In genomic region chr2:172510056-172510712, GRCm38 (mm10) we compare ENCODE assay signal across 26 mouse cellular contexts. TPM values are rescaled to one million over a fixed set of nuclear protein-coding genes. Genes with fewer than 3 reads are reported as not detected.
DNase-seq lines count a peak whose midpoint lies in the region; ATAC-seq and TF ChIP-seq lines count a peak whose summit lies in the region.
"Had no signal": no experiment of that assay in that cellular context is flagged by ENCODE, and none has a peak within 500 bp of the region (broad histone marks: within the 10 kb centered on the region; RNA-seq: fewer than 3 reads in every experiment).

No protein-coding gene starts in this region.

- no peak for TF ChIP-seq CTCF in liver, postnatal 0 days (IDR thresholded peaks at IDR 0.05; ENCODE audit: low read depth)
- TF ChIP-seq CTCF in E14TG2a.4 (conservative IDR thresholded peaks at IDR 0.05; ENCODE audit: low read length): no peak

- no peak overlapping the region for H3K27ac ChIP-seq in liver, embryonic 11.5 days (ENCODE audit: low read depth, low read length)
- H3K27ac ChIP-seq in liver, postnatal 0 days (ENCODE audit: low read depth): no peak overlapping the region
- H3K27ac ChIP-seq in hindbrain, embryonic 16.5 days (ENCODE audit: low read depth, low read length): no peak overlapping the region
- H3K27ac ChIP-seq: forebrain, embryonic 10.5 days; gastrocnemius, adult 2 months; heart, embryonic 15.5 days; hindbrain, embryonic 10.5 days; hindbrain, embryonic 13.5 days; hindbrain, postnatal 0 days had no signal

- TF ChIP-seq EP300 in liver, postnatal 0 days (IDR thresholded peaks at IDR 0.05; ENCODE audit: low read depth): no peak

- no peaks in the 10 kb centered on the region for H3K9me3 ChIP-seq in liver, embryonic 11.5 days (ENCODE audit: control insufficient read depth, low read length)
- no peaks in the 10 kb centered on the region for H3K9me3 ChIP-seq in liver, postnatal 0 days (ENCODE audit: low read length)
- peaks cover 1% of the 10 kb centered on the region for H3K9me3 ChIP-seq in E14TG2a.4 (ENCODE audit: low read length)
- H3K9me3 ChIP-seq in hindbrain, embryonic 16.5 days (ENCODE audit: control insufficient read depth, low read length): no peaks in the 10 kb centered on the region
- H3K9me3 ChIP-seq: forebrain, embryonic 10.5 days; heart, embryonic 15.5 days; hindbrain, embryonic 10.5 days; hindbrain, embryonic 13.5 days had no signal

- 0 out of 2 replicates have a peak, but pooled peaks have one; percentile 47 for ATAC-seq in liver, embryonic 11.5 days (replicated peaks; ENCODE audit: low FRiP score)
- no peak for ATAC-seq in liver, postnatal 0 days
- no peak for ATAC-seq in hindbrain, embryonic 16.5 days
- ATAC-seq: forebrain, embryonic 14.5 days; forebrain, postnatal 0 days; hindbrain, postnatal 0 days; inflammation-experienced regulatory T-cells, adult 6 months had no signal

- no peak overlapping the region for H3K4me2 ChIP-seq in liver, embryonic 11.5 days
- no peak overlapping the region for H3K4me2 ChIP-seq in liver, postnatal 0 days (ENCODE audit: low read depth, low read length)
- no peak overlapping the region for H3K4me2 ChIP-seq in hindbrain, embryonic 16.5 days (ENCODE audit: low read length)
- H3K4me2 ChIP-seq: heart, embryonic 12.5 days; heart, embryonic 15.5 days; hindbrain, embryonic 13.5 days had no signal

- no peak overlapping the region for H3K9ac ChIP-seq in liver, embryonic 11.5 days (ENCODE audit: low read depth, low read length)
- no peak overlapping the region for H3K9ac ChIP-seq in liver, postnatal 0 days (replicated peaks)
- no peak overlapping the region for H3K9ac ChIP-seq in hindbrain, embryonic 16.5 days (ENCODE audit: low read depth, low read length)
- H3K9ac ChIP-seq: forebrain, postnatal 0 days; heart, embryonic 12.5 days; heart, embryonic 15.5 days; hindbrain, embryonic 13.5 days had no signal

- H3K4me3 ChIP-seq in liver, embryonic 11.5 days (ENCODE audit: low read depth, low read length): no peak overlapping the region
- H3K4me3 ChIP-seq in liver, postnatal 0 days (ENCODE audit: low read depth, low read length): no peak overlapping the region
- H3K4me3 ChIP-seq in E14TG2a.4 (replicated peaks; ENCODE audit: low read length): 0 out of 2 replicates have a peak overlapping the region, but pooled peaks have one; percentile 26
- no peak overlapping the region for H3K4me3 ChIP-seq in hindbrain, embryonic 16.5 days (ENCODE audit: low read length)
- H3K4me3 ChIP-seq: forebrain, embryonic 10.5 days; gastrocnemius, adult 2 months; heart, embryonic 12.5 days; heart, embryonic 15.5 days; hindbrain, embryonic 10.5 days; hindbrain, embryonic 13.5 days had no signal

- 72% methylated on average over 15 of the region's 15 CpGs for WGBS in liver, embryonic 11.5 days
- WGBS in liver, postnatal 0 days (ENCODE audit: insufficient replicate concordance): 70% methylated on average over 15 of the region's 15 CpGs
- 92% methylated on average over 15 of the region's 15 CpGs for WGBS in hindbrain, embryonic 16.5 days

- H3K4me1 ChIP-seq in liver, embryonic 11.5 days (replicated peaks; ENCODE audit: control insufficient read depth, insufficient read depth, low read length): no peaks in the 10 kb centered on the region
- no peaks in the 10 kb centered on the region for H3K4me1 ChIP-seq in liver, postnatal 0 days (ENCODE audit: insufficient read depth)
- H3K4me1 ChIP-seq in E14TG2a.4 (replicated peaks; ENCODE audit: low read depth, low read length): peaks cover 61% of the 10 kb centered on the region
- no peaks in the 10 kb centered on the region for H3K4me1 ChIP-seq in hindbrain, embryonic 16.5 days (ENCODE audit: control insufficient read depth, insufficient read depth, low read depth, low read length)
- H3K4me1 ChIP-seq: forebrain, embryonic 10.5 days; heart, embryonic 12.5 days; heart, embryonic 15.5 days; hindbrain, embryonic 13.5 days had no signal

- no peaks in the 10 kb centered on the region for H3K36me3 ChIP-seq in liver, embryonic 11.5 days (ENCODE audit: control insufficient read depth, insufficient read depth, low read length)
- no peaks in the 10 kb centered on the region for H3K36me3 ChIP-seq in liver, postnatal 0 days (replicated peaks; ENCODE audit: insufficient read depth, low read length)
- H3K36me3 ChIP-seq in E14TG2a.4 (ENCODE audit: insufficient read depth, low read length): no peaks in the 10 kb centered on the region
- no peaks in the 10 kb centered on the region for H3K36me3 ChIP-seq in hindbrain, embryonic 16.5 days (ENCODE audit: control insufficient read depth, insufficient read depth, low read length)
- H3K36me3 ChIP-seq: forebrain, embryonic 10.5 days; heart, embryonic 12.5 days; heart, embryonic 15.5 days; hindbrain, embryonic 10.5 days; hindbrain, embryonic 13.5 days had no signal

- H3K27me3 ChIP-seq in liver, embryonic 11.5 days (replicated peaks; ENCODE audit: control insufficient read depth, insufficient read depth, low read length): no peaks in the 10 kb centered on the region
- no peaks in the 10 kb centered on the region for H3K27me3 ChIP-seq in liver, postnatal 0 days (ENCODE audit: insufficient read depth, low read length)
- H3K27me3 ChIP-seq in E14TG2a.4 (ENCODE audit: insufficient read depth, low read length): peaks cover 7% of the 10 kb centered on the region; the same call in 1 of the 2 replicates
- H3K27me3 ChIP-seq in hindbrain, embryonic 16.5 days (replicated peaks; ENCODE audit: control insufficient read depth, insufficient read depth, low read length): no peaks in the 10 kb centered on the region
- H3K27me3 ChIP-seq: heart, embryonic 15.5 days had no signal

- DNase-seq in liver, embryonic 11.5 days (ENCODE audit: low spot score): no peak
- no peak for DNase-seq in liver, postnatal 0 days
- DNase-seq in ES-CJ7 (ENCODE audit: low read depth, low spot score): peak; percentile 86
- peak; percentile 88 for DNase-seq in ZHBTc4 (ENCODE audit: low read depth, low spot score)
- no peak for DNase-seq in kidney, adult 11 months
- DNase-seq: B cell, adult 2 months; cerebellum, adult 18-20 months; cerebellum, adult 9-10 months; cerebellum, postnatal 14 days; forebrain, postnatal 0 days; gastrocnemius, adult 2 months; gastrocnemius, postnatal 14 days; heart, adult 18-20 months; heart, postnatal 10 days; heart, postnatal 36 days had no signal

RNA-seq across cellular contexts. Expression of gene Fam209, which starts 37.9 kb away (rescaled TPM):
- polyA plus RNA-seq in liver, embryonic 11.5 days (2014; fragmentation: Nextera tagmentation; extraction: Ambion mirVana): 0.43 and 0.74 TPM in 2 replicates
- polyA plus RNA-seq in liver, postnatal 0 days (2015; fragmentation: Nextera tagmentation; extraction: Ambion mirVana): not detected in 2 replicates
- polyA plus RNA-seq in hindbrain, embryonic 16.5 days (2015; fragmentation: Nextera tagmentation; extraction: Ambion mirVana): 0.24 and 0.31 TPM in 2 replicates
- polyA plus RNA-seq: heart, embryonic 15.5 days; hindbrain, embryonic 10.5 days; hindbrain, embryonic 13.5 days had no signal

RNA-seq across cellular contexts. Expression of gene Tfap2c, which starts 39.2 kb away (rescaled TPM):
- 0.30 and 0.33 TPM in 2 replicates for polyA plus RNA-seq in liver, embryonic 11.5 days (2014; fragmentation: Nextera tagmentation; extraction: Ambion mirVana)
- polyA plus RNA-seq in liver, postnatal 0 days (2015; fragmentation: Nextera tagmentation; extraction: Ambion mirVana): not detected in 2 replicates
- polyA plus RNA-seq in hindbrain, embryonic 16.5 days (2015; fragmentation: Nextera tagmentation; extraction: Ambion mirVana): 0.11 and 0.80 TPM in 2 replicates
- polyA plus RNA-seq: inflammation-experienced regulatory T-cells, adult 6 months had no signal

RNA-seq across cellular contexts. Expression of gene Gcnt7, which starts 51.8 kb away (rescaled TPM):
- 1.2 and 1.3 TPM in 2 replicates for polyA plus RNA-seq in liver, embryonic 11.5 days (2014; fragmentation: Nextera tagmentation; extraction: Ambion mirVana)
- polyA plus RNA-seq in liver, postnatal 0 days (2015; fragmentation: Nextera tagmentation; extraction: Ambion mirVana): 0.25 and 0.40 TPM in 2 replicates
- polyA plus RNA-seq in hindbrain, embryonic 16.5 days (2015; fragmentation: Nextera tagmentation; extraction: Ambion mirVana): 0.96 and 1.4 TPM in 2 replicates
- polyA plus RNA-seq: frontal cortex, adult 2 months had no signal

Comparison
In these comparisons a context has a peak if more than half of its experiments do, and no peak if none do; other contexts are left out.
1. DNase-seq: peak in ES-CJ7 (single experiment) and ZHBTc4 (single experiment); none in liver, embryonic 11.5 days (single experiment), liver, postnatal 0 days (single experiment) and kidney, adult 11 months (single experiment).